22 mouse cellular contexts compared by ENCODE assay signal in genomic region chr16:26002848-26003247, GRCm38 (mm10).
A peak's percentile ranks its signal among the peaks of the same experiment; 100 is the strongest.
DNase-seq lines count a peak whose midpoint lies in the region; ATAC-seq and TF ChIP-seq lines count a peak whose summit lies in the region.
"Had no signal": no experiment of that assay in that cellular context is flagged by ENCODE, and none has a peak within 500 bp of the region (broad histone marks: within the 10 kb centered on the region; RNA-seq: fewer than 3 reads in every experiment).

No protein-coding gene starts in this region.

- TF ChIP-seq POLR2A in brain, embryonic 14.5 days (IDR thresholded peaks at IDR 0.05; ENCODE audit: borderline replicate concordance, extremely low read depth, insufficient read depth, insufficient read length, poor library complexity, severe bottlenecking) = no peak

- peak; percentile 37 for DNase-seq in forebrain, postnatal 0 days
- no peak for DNase-seq in forebrain, embryonic 10.5 days (ENCODE audit: extremely low spot score, low spot score)
- peak; percentile 12 for DNase-seq in adipocyte (ENCODE audit: low spot score)
- DNase-seq in brain, embryonic 14.5 days (ENCODE audit: low read depth) = peak; percentile 40
- DNase-seq in thymus, postnatal 25 days = no peak
- DNase-seq: cerebellum, adult 8-10 months; gastrocnemius, postnatal 10 days; kidney, adult 8-10 months; layer of hippocampus, postnatal 36 days; liver, postnatal 0 days; right cerebral cortex, postnatal 25 days had no signal

- no peaks in the 10 kb centered on the region for H3K4me1 ChIP-seq in forebrain, postnatal 0 days (ENCODE audit: insufficient read depth)
- no peaks in the 10 kb centered on the region for H3K4me1 ChIP-seq in forebrain, embryonic 10.5 days
- peaks cover 7% of the 10 kb centered on the region; the same call in 1 of the 2 replicates for H3K4me1 ChIP-seq in heart, embryonic 15.5 days (replicated peaks)
- H3K4me1 ChIP-seq in heart, embryonic 12.5 days (replicated peaks) = peaks cover 7% of the 10 kb centered on the region
- H3K4me1 ChIP-seq: hindbrain, embryonic 10.5 days; hindbrain, embryonic 15.5 days; liver, embryonic 12.5 days; midbrain, embryonic 12.5 days; neural tube, embryonic 15.5 days had no signal

- H3K9ac ChIP-seq in forebrain, postnatal 0 days = no peak overlapping the region
- H3K9ac ChIP-seq in heart, embryonic 15.5 days = no peak overlapping the region
- no peak overlapping the region for H3K9ac ChIP-seq in heart, embryonic 12.5 days
- H3K9ac ChIP-seq: hindbrain, embryonic 15.5 days; liver, embryonic 12.5 days; liver, postnatal 0 days; midbrain, embryonic 12.5 days; neural tube, embryonic 15.5 days; stomach, embryonic 15.5 days had no signal

- ATAC-seq in forebrain, postnatal 0 days = peak; percentile 36; the same call in 1 of the 2 replicates
- ATAC-seq in heart, embryonic 15.5 days (replicated peaks; ENCODE audit: insufficient number of reproducible peaks, insufficient read depth, low FRiP score, low read depth) = no peak
- no peak for ATAC-seq in heart, embryonic 12.5 days (ENCODE audit: insufficient number of reproducible peaks, low FRiP score)
- ATAC-seq: CD4-positive, CD25-positive, alpha-beta regulatory T cell, adult 4 months; liver, embryonic 12.5 days; liver, postnatal 0 days had no signal

- no peak overlapping the region for H3K27ac ChIP-seq in forebrain, postnatal 0 days (ENCODE audit: low read depth, low read length)
- no peak overlapping the region for H3K27ac ChIP-seq in forebrain, embryonic 10.5 days
- peak overlapping the region; percentile 27; the same call in 1 of the 2 replicates for H3K27ac ChIP-seq in heart, embryonic 15.5 days
- no peak overlapping the region for H3K27ac ChIP-seq in heart, embryonic 12.5 days (ENCODE audit: poor library complexity, severe bottlenecking)
- H3K27ac ChIP-seq: hindbrain, embryonic 10.5 days; hindbrain, embryonic 15.5 days; kidney, postnatal 0 days; liver, embryonic 12.5 days; midbrain, embryonic 12.5 days; neural tube, embryonic 15.5 days; stomach, embryonic 15.5 days had no signal

- H3K36me3 ChIP-seq in forebrain, postnatal 0 days (ENCODE audit: insufficient read depth) = no peaks in the 10 kb centered on the region
- H3K36me3 ChIP-seq in forebrain, embryonic 10.5 days (replicated peaks) = no peaks in the 10 kb centered on the region
- no peaks in the 10 kb centered on the region for H3K36me3 ChIP-seq in heart, embryonic 15.5 days
- H3K36me3 ChIP-seq in heart, embryonic 12.5 days = no peaks in the 10 kb centered on the region
- H3K36me3 ChIP-seq: hindbrain, embryonic 10.5 days; hindbrain, embryonic 15.5 days; liver, embryonic 12.5 days; midbrain, embryonic 12.5 days; neural tube, embryonic 15.5 days; stomach, embryonic 15.5 days had no signal

- H3K9me3 ChIP-seq in forebrain, postnatal 0 days (ENCODE audit: low read length) = no peaks in the 10 kb centered on the region
- no peaks in the 10 kb centered on the region for H3K9me3 ChIP-seq in forebrain, embryonic 10.5 days
- H3K9me3 ChIP-seq in heart, embryonic 15.5 days (replicated peaks) = no peaks in the 10 kb centered on the region
- H3K9me3 ChIP-seq in heart, embryonic 12.5 days (replicated peaks) = no peaks in the 10 kb centered on the region
- H3K9me3 ChIP-seq: hindbrain, embryonic 10.5 days; hindbrain, embryonic 15.5 days; liver, embryonic 12.5 days; neural tube, embryonic 15.5 days; stomach, embryonic 15.5 days had no signal

- no peak for TF ChIP-seq CTCF in forebrain, postnatal 0 days (IDR thresholded peaks at IDR 0.05; ENCODE audit: low read depth)
- no peak for TF ChIP-seq CTCF in brain, embryonic 14.5 days (IDR thresholded peaks at IDR 0.05; ENCODE audit: borderline replicate concordance, extremely low read depth, insufficient read depth, insufficient read length)

- H3K4me2 ChIP-seq in forebrain, postnatal 0 days (ENCODE audit: low read depth) = 0 out of 2 replicates have a peak overlapping the region, but pooled peaks have one; percentile 5
- H3K4me2 ChIP-seq in heart, embryonic 15.5 days = peak overlapping the region; percentile 19
- no peak overlapping the region for H3K4me2 ChIP-seq in heart, embryonic 12.5 days
- H3K4me2 ChIP-seq: hindbrain, embryonic 15.5 days; liver, embryonic 12.5 days; midbrain, embryonic 12.5 days; neural tube, embryonic 15.5 days; stomach, embryonic 15.5 days had no signal

- no peaks in the 10 kb centered on the region for H3K27me3 ChIP-seq in forebrain, postnatal 0 days (ENCODE audit: insufficient read depth, low read length)
- no peaks in the 10 kb centered on the region for H3K27me3 ChIP-seq in forebrain, embryonic 10.5 days (ENCODE audit: poor library complexity, severe bottlenecking)
- H3K27me3 ChIP-seq in heart, embryonic 15.5 days = no peaks in the 10 kb centered on the region
- no peaks in the 10 kb centered on the region for H3K27me3 ChIP-seq in heart, embryonic 12.5 days (replicated peaks)
- H3K27me3 ChIP-seq: hindbrain, embryonic 15.5 days; liver, embryonic 12.5 days; megakaryocyte, embryonic 14.5 days; midbrain, embryonic 12.5 days; neural tube, embryonic 15.5 days; stomach, embryonic 15.5 days had no signal

- no peak overlapping the region for H3K4me3 ChIP-seq in forebrain, postnatal 0 days (ENCODE audit: low read depth, low read length)
- no peak overlapping the region for H3K4me3 ChIP-seq in forebrain, embryonic 10.5 days
- H3K4me3 ChIP-seq in heart, embryonic 15.5 days = no peak overlapping the region
- H3K4me3 ChIP-seq in heart, embryonic 12.5 days = no peak overlapping the region
- H3K4me3 ChIP-seq: hindbrain, embryonic 10.5 days; hindbrain, embryonic 15.5 days; liver, embryonic 12.5 days; megakaryocyte, embryonic 14.5 days; midbrain, embryonic 12.5 days; neural tube, embryonic 15.5 days; stomach, embryonic 15.5 days had no signal

- WGBS in forebrain, postnatal 0 days = 39% methylated on average over 9 of the region's 9 CpGs
- WGBS in forebrain, embryonic 10.5 days = 94% methylated on average over 9 of the region's 9 CpGs
- WGBS in heart, embryonic 15.5 days = 52% methylated on average over 9 of the region's 9 CpGs
- WGBS in heart, embryonic 12.5 days = 62% methylated on average over 9 of the region's 9 CpGs

Comparison
In these comparisons a context has a peak if more than half of its experiments do, and no peak if none do; other contexts are left out.
1. DNase-seq: peak in forebrain, postnatal 0 days (single experiment), adipocyte (single experiment) and brain, embryonic 14.5 days (single experiment); none in forebrain, embryonic 10.5 days (single experiment) and thymus, postnatal 25 days (single experiment).